Mouse (Mus musculus): Measurements from ENCODE around the gene Stx1a.

Stx1a gene

GRCm38 (mm10) chr5:135078482-135078810 is 55.2 kb downstream of the Stx1a start:
- in situ Hi-C loops (cut with MboI, MseI) = loop anchor here (25.0 kb wide), 1 partner anchor 1734 kb away; no protein-coding TSS in a partner anchor

GRCm38 (mm10) chr5:135079578-135079977 is 56.3 kb downstream of the Stx1a start:
- in situ Hi-C loops (cut with MboI, MseI) = loop anchor here (25.0 kb wide), 1 partner anchor 1733 kb away; no protein-coding TSS in a partner anchor

GRCm38 (mm10) chr5:135080539-135080938 is 57.3 kb downstream of the Stx1a start:
- in situ Hi-C loops (cut with MboI, MseI) = loop anchor here (25.0 kb wide), 1 partner anchor 1732 kb away; no protein-coding TSS in a partner anchor

GRCm38 (mm10) chr5:135086871-135087270 is 63.6 kb downstream of the Stx1a start:
- in situ Hi-C loops (cut with MboI, MseI) = loop anchor here (25.0 kb wide), 1 partner anchor 1725 kb away; no protein-coding TSS in a partner anchor

- in situ Hi-C loops (cut with MboI, MseI) = loop anchor here (25.0 kb wide), 1 partner anchor 1723 kb away; no protein-coding TSS in a partner anchor
Observed at GRCm38 (mm10) chr5:135089653-135090052, 66.4 kb downstream of the Stx1a start, which contains the start of gene Mlxipl. Gene Mlxipl, plus strand, starts transcription at chr5:135089890.
